Mouse (Mus musculus): ENCODE results near the gene Ntn5.
A peak's percentile ranks its signal among the peaks of the same experiment; 100 is the strongest.

The Ntn5 gene

GRCm38 (mm10) chr7:45725713-45726112 is 41.9 kb downstream of the Ntn5 start, which contains the start of gene Spaca4:
Gene Spaca4, minus strand, starts transcription at chr7:45725813.
- no peak for DNase-seq (ENCODE audit: extremely low spot score)

- no peak for DNase-seq (ENCODE audit: extremely low spot score)
Observed at GRCm38 (mm10) chr7:45726419-45726818, 42.6 kb downstream of the Ntn5 start.

- DNase-seq (ENCODE audit: extremely low spot score) = no peak
Observed at GRCm38 (mm10) chr7:45727625-45728024, 43.8 kb downstream of the Ntn5 start.

- peak; percentile 78 for DNase-seq (ENCODE audit: extremely low spot score)
Observed at GRCm38 (mm10) chr7:45730727-45731431, 47.1 kb downstream of the Ntn5 start.

- DNase-seq (ENCODE audit: extremely low spot score) = no peak
Observed at GRCm38 (mm10) chr7:45733477-45733876, 49.7 kb downstream of the Ntn5 start.

GRCm38 (mm10) chr7:45739162-45739763 is 55.4 kb downstream of the Ntn5 start:
- peak; percentile 71 for DNase-seq (ENCODE audit: extremely low spot score)

GRCm38 (mm10) chr7:45739820-45740219 is 56.0 kb downstream of the Ntn5 start:
- no peak for DNase-seq (ENCODE audit: extremely low spot score)

GRCm38 (mm10) chr7:45741308-45741707 is 57.5 kb downstream of the Ntn5 start:
- no peak for DNase-seq (ENCODE audit: extremely low spot score)

GRCm38 (mm10) chr7:45741777-45742176 is 58.0 kb downstream of the Ntn5 start:
- DNase-seq (ENCODE audit: extremely low spot score) = no peak

- DNase-seq (ENCODE audit: extremely low spot score) = no peak
Observed at GRCm38 (mm10) chr7:45742338-45742737, 58.5 kb downstream of the Ntn5 start.

Data from embryo, embryonic 9.5 days (tissue).